Mouse (Mus musculus): Measurements from ENCODE around the gene Gm9833. TPM values are rescaled to one million over a fixed set of nuclear protein-coding genes. Genes with fewer than 3 reads are reported as not detected.
"Not testable (repeated sequence)": the region's sequence is repeated elsewhere in the genome, so short reads cannot be mapped to it uniquely, and the experiment has no call there.

The Gm9833 gene
- 6.8 and 7.6 TPM in 2 replicates for polyA plus RNA-seq (2015; fragmentation: Nextera tagmentation; extraction: Ambion mirVana)

DNA sequence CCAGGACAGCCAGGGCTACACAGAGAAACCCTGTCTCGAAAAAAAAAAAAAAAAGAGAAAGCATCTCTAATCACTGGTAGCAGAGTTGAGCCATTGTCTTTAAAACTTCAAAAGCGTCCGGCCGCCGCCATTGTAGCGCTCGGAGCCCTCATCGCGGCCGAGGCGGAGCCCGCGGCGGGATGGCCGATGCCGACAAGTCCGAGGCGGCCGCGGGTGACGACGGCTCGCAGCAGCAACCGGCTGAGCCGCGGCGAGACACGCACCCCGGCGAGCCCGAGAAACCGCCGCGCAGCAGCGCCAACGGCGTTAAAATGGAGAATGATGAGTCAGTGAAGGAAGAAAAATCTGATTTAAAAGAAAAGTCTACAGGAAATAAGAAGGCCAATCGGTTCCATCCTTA, at the start of gene Gm9833:
TSS of gene Gm9833 (plus strand) at position 117 of the 400 bp plus-strand sequence.
- WGBS: 42% methylated on average over 35 of the region's 38 CpGs
- not testable (repeated sequence) for H3K27ac ChIP-seq; H3K36me3 ChIP-seq; H3K9ac ChIP-seq; ATAC-seq (ENCODE audit: low FRiP score); H3K9me3 ChIP-seq; H3K4me1 ChIP-seq (replicated peaks); H3K27me3 ChIP-seq
- Histone ChIP-seq H3K4me3 (peak within 1 kb of the TSS; percentile 29), H3K4me2 (peak within 1 kb of the TSS; percentile 43)

DNA sequence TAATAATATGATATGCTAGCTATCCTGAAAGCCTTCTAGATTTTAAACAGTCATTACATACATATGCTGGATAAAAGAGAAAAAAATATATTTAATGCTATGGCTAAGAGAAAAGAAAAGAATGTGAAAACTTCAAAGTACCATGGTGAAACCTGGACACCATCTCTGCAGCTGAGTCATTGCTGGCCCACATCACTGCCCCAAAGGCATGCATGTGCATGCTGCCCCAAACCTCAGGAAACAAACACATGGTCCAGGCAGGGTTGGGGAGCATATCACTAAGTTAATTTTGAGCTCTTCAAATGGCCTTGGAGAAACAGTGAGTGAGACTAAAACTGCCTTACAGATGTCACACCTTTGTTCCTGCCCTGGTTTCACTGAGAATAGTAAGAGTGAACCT, 17.8 kb upstream of the Gm9833 start:
- no peak overlapping the region for H3K27ac ChIP-seq
- H3K4me3 ChIP-seq: no peak overlapping the region
- no peak overlapping the region for H3K4me2 ChIP-seq
- H3K9me3 ChIP-seq: no peaks in the 10 kb centered on the region
- no peak for ATAC-seq (ENCODE audit: low FRiP score)
- no peak overlapping the region for H3K9ac ChIP-seq
- H3K4me1 ChIP-seq (replicated peaks): no peaks in the 10 kb centered on the region
- no peaks in the 10 kb centered on the region for H3K36me3 ChIP-seq
- no peaks in the 10 kb centered on the region for H3K27me3 ChIP-seq

DNA sequence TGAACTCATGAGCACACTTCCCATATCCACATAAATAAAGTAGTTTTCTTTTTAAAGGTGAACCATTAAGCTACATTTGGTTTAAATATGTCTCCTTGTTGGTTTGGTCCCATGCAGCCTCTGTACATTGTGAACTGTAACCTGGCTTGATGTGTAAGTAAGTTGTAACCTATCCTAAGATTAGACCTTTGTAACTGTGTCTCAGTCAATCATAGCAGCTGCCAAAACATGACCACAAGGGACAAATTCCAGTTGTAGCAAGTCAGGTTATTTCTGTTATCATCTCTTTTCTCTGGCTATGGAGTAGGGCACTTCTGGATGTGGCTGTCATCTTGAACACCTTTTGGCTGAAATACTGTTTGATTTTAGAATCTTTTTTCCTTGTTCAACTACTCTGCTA, 12.1 kb upstream of the Gm9833 start:
- H3K4me1 ChIP-seq (replicated peaks): no peaks in the 10 kb centered on the region
- no peaks in the 10 kb centered on the region for H3K27me3 ChIP-seq
- no peak overlapping the region for H3K9ac ChIP-seq
- no peaks in the 10 kb centered on the region for H3K36me3 ChIP-seq
- H3K27ac ChIP-seq: no peak overlapping the region
- H3K4me3 ChIP-seq: no peak overlapping the region
- no peak for ATAC-seq (ENCODE audit: low FRiP score)
- H3K4me2 ChIP-seq: no peak overlapping the region
- H3K9me3 ChIP-seq: no peaks in the 10 kb centered on the region

DNA sequence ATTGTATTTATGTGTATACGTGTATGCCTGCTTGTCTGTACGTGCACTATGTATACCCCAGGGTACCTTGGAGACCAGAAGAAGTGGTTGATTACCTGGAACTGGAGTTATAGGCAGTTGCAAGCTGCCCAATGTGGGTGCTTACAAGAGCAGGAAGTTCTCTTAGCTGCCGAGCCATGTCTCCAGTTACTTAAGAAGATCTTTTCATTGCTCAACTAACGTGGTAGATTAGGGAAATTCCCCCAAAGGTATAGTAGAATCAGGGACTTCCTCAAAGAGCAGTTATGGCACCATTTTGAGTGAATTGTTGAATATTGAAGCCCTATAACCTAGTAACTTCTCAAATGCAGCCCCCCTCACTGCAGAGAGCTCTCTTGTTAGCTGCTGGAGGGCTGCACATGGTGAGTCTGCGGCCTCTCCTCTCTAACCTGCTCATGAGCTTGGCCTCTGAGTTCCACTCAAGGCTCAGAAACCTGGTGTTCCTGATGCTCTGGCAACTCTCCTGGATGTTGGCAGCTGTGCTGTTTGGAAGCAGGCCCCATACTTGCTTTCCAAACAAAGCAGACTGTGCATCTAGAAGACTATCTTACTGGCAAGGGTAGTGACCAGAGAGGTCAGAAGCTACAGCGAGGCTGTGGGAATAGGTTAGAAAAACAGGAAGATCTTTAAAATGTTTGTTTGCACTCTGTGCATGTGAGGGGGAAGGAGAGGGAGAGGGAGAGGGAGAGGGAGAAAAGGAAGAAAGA, 10.6 kb upstream of the Gm9833 start:
- Histone ChIP-seq H3K4me1 (replicated peaks) (no peaks in the 10 kb centered on the region), H3K9ac (no peak overlapping the region), H3K4me2 (no peak overlapping the region), H3K27ac (no peak overlapping the region), H3K4me3 (no peak overlapping the region), H3K36me3 (no peaks in the 10 kb centered on the region), H3K9me3 (no peaks in the 10 kb centered on the region), H3K27me3 (no peaks in the 10 kb centered on the region)
- no peak for ATAC-seq (ENCODE audit: low FRiP score)
- WGBS: 84% methylated on average over 6 of the region's 6 CpGs

DNA sequence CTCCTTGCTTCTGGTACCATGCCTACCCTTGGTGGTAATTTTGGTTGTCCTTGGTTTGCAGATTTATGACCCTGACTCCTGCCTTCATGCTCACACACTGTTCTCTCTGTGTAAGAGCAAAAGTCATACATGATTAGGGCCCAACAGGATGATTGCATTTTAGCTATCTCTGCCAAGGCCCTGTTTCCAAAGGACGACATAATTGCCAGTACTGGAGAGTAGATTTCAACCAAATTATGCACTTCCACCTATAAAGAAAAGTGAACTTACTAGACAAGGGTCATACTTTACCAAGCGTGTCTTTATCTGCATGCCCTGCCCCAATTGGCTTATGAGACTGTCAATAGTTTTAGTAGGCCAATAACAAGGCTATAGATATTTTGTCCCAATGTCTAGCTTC, 9.8 kb upstream of the Gm9833 start:
- Histone ChIP-seq H3K4me2 (no peak overlapping the region), H3K27me3 (no peaks in the 10 kb centered on the region), H3K27ac (no peak overlapping the region), H3K9ac (no peak overlapping the region), H3K36me3 (no peaks in the 10 kb centered on the region), H3K4me1 (replicated peaks) (no peaks in the 10 kb centered on the region), H3K4me3 (no peak overlapping the region), H3K9me3 (no peaks in the 10 kb centered on the region)
- no peak for ATAC-seq (ENCODE audit: low FRiP score)
- WGBS: 91% methylated on average over 2 of the region's 2 CpGs

DNA sequence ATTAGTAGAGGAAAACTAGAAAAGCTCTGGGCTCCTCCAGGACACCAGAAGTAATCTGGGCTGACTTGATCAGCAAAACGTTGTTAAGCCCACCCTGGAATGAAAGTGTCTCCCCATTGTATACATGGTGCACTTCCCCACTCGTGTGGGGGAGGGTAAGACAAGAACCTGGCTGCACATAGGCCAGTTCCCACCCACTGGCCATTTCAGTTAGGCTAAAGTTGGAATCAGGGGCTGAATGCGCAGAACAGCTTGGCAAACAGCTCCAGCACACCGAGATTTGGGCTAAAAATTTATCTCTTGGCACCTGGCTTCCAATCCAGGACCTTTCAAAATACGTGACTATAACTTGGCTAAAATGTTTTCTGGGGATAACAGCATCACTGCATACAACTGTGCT, 6.6 kb upstream of the Gm9833 start:
- Histone ChIP-seq H3K27ac (no peak overlapping the region), H3K4me2 (no peak overlapping the region), H3K4me3 (no peak overlapping the region), H3K9ac (no peak overlapping the region), H3K36me3 (no peaks in the 10 kb centered on the region), H3K27me3 (no peaks in the 10 kb centered on the region), H3K9me3 (no peaks in the 10 kb centered on the region), H3K4me1 (replicated peaks) (no peaks in the 10 kb centered on the region)
- ATAC-seq (ENCODE audit: low FRiP score): no peak
- WGBS: 79% methylated on average over 5 of the region's 5 CpGs

DNA sequence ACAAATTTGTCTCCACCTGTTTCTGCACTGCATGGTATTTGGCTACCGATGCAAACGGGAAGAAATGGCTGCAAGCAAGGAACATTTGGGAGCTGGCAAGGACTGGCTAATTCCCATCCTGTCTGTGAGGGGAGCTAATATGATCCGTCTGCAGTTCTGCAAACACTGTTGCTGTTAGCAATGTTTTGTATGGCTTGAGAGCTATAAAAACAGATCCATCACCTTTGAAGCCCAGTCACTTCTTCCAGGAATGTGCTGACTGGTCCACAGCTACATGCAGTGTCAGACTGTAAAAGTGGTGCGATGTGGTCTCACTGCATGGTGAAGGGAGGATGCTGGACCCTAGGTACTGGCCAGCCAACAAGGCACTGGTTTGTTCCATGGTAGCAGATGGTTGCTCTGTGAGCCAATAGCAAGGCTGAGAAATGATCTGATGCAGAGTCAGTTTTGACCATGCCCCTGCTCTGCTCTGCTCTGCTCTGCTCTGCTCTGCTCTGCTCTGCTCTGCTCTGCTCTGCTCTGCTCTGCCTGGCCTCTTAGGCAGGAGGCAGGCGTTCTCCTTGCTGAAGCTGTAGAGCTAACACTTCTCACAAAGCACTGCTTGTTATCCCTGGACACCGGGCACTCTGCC, 5.9 kb upstream of the Gm9833 start:
- H3K9me3 ChIP-seq: no peaks in the 10 kb centered on the region
- no peaks in the 10 kb centered on the region for H3K4me1 ChIP-seq (replicated peaks)
- H3K4me2 ChIP-seq: no peak overlapping the region
- 0 out of 2 replicates have a peak, but pooled peaks cover 2% of the 10 kb centered on the region for H3K27me3 ChIP-seq
- no peak overlapping the region for H3K9ac ChIP-seq
- no peak overlapping the region for H3K4me3 ChIP-seq
- 59% methylated on average over 6 of the region's 6 CpGs for WGBS
- H3K27ac ChIP-seq: no peak overlapping the region
- ATAC-seq (ENCODE audit: low FRiP score): peak; percentile 57; the same call in 1 of the 2 replicates
- H3K36me3 ChIP-seq: no peaks in the 10 kb centered on the region

DNA sequence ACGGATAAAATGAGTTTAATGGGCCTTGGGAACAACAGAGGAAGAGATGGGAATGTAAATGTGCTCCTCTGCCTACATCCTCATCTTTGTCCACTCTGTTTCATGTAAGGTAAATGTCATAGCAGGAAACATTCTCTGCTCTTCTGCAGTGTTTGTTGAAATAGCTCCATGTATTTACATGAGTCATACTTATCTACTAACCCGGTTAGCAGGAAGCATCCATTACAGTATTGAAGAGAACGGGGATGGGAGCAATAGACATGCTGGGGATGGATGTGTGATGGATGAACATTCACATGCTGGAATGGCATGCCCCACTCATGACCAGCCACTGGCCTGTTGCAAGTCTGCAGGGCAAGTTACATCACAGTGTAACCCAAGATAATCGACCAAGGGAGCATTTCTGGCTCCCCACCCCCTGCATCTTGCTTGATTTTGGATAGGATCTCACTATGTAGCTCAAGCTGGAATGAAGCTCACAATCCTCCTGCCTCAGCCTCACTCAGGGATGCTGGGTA, 5.3 kb upstream of the Gm9833 start:
- WGBS: 66% methylated on average over 4 of the region's 4 CpGs
- Histone ChIP-seq H3K9ac (no peak overlapping the region), H3K27ac (no peak overlapping the region)

DNA sequence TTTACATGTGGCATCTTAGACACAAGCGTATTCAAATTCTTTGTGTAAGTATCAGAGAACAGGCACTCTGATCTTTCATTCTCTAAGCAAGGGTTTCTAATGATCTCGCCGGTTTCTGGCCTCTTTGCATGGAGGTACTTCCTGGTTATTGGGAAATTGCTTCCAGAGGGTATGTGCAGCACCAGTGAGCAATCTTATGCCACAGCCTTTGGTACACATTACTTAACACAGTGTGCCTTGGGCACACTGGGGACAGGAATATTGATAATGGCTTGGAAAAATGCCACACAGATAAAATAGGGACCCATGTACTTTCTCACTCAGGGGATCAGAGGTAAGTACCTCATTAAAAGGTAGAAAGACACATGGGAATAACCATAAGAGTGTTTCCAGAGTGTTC, 3.8 kb upstream of the Gm9833 start:
- Histone ChIP-seq H3K9ac (no peak overlapping the region), H3K36me3 (no peaks in the 10 kb centered on the region), H3K9me3 (no peaks in the 10 kb centered on the region), H3K4me2 (no peak overlapping the region), H3K4me1 (replicated peaks) (no peaks in the 10 kb centered on the region), H3K27me3 (peaks cover 6% of the 10 kb centered on the region; the same call in 1 of the 2 replicates), H3K4me3 (no peak overlapping the region), H3K27ac (no peak overlapping the region)
- ATAC-seq (ENCODE audit: low FRiP score): no peak
- 86% methylated on average over 3 of the region's 3 CpGs for WGBS

More for the DNA sequence above, 5.3 kb upstream of the Gm9833 start:
- H3K4me3 ChIP-seq: no peak overlapping the region
- H3K9me3 ChIP-seq: no peaks in the 10 kb centered on the region
- ATAC-seq (ENCODE audit: low FRiP score): no peak
- no peaks in the 10 kb centered on the region for H3K36me3 ChIP-seq
- peaks cover 5% of the 10 kb centered on the region; the same call in 1 of the 2 replicates for H3K27me3 ChIP-seq
- H3K4me1 ChIP-seq (replicated peaks): no peaks in the 10 kb centered on the region
- H3K4me2 ChIP-seq: no peak overlapping the region

DNA sequence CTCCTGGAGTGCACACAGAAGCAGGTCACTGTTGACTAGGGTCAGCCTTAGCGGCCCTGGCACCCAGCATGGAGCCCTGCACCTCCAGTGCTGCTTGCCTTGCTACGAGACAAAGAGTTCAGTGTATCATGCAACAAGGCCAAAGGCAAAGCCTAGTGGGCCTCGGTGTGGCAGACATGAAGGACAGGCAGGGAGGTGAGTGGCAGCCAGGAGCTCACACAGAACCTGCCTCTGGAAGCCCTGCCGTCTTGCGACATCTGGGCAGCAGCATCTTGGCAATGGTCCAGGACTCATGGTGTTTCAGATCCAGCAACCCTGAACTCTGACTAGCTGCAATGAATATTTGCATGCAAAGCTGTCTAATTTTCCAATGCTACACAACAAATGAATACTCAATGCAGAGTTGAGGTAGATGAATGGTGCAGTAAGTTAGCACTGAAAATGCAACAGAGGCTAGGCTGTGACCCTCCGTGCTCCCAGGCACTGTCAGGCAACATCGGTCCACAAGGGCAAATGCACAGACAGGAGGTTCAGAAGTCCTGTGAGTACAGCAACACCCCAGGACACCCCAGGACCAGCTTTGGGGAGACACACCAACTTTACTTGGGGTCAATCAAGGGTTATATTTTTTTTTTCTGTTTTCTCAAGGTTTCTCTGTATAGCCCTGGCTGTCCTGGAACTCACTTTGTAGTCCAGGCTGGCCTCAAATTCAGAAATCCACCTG, 2.4 kb upstream of the Gm9833 start:
- H3K27ac ChIP-seq: no peak overlapping the region
- H3K36me3 ChIP-seq: no peaks in the 10 kb centered on the region
- H3K9ac ChIP-seq: no peak overlapping the region
- H3K4me3 ChIP-seq: no peak overlapping the region
- 73% methylated on average over 7 of the region's 7 CpGs for WGBS
- H3K27me3 ChIP-seq: peaks cover 6% of the 10 kb centered on the region; the same call in 1 of the 2 replicates
- H3K9me3 ChIP-seq: no peaks in the 10 kb centered on the region
- no peak overlapping the region for H3K4me2 ChIP-seq
- no peaks in the 10 kb centered on the region for H3K4me1 ChIP-seq (replicated peaks)
- ATAC-seq (ENCODE audit: low FRiP score): no peak

DNA sequence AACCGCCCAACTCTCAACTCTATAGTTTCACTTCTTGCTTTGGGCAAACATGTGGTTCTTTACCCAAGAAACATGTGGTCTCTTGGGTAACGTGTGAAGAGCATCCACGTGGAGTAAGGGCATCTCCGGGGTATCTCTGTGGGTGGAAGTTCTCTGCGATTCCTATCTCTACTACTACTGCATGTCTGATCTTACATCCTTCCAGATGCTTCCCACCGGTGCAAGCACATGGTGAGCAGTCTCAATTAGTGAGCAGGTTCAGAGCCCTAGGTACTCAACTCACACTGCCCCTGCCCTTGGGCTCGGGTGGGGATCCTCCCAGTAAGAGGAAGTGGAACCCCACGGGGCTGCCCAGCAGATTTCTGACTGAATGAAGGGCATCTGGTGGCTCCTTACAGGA, 399 bp upstream of the Gm9833 start:
- Histone ChIP-seq H3K36me3 (no peaks in the 10 kb centered on the region), H3K9me3 (no peaks in the 10 kb centered on the region), H3K27ac (no peak overlapping the region), H3K4me1 (replicated peaks) (no peaks in the 10 kb centered on the region), H3K9ac (no peak overlapping the region), H3K4me3 (peak overlapping the region; percentile 29; the same call in 1 of the 2 replicates), H3K27me3 (peaks cover 6% of the 10 kb centered on the region; the same call in 1 of the 2 replicates), H3K4me2 (peak overlapping the region; percentile 43)
- no peak for ATAC-seq (ENCODE audit: low FRiP score)
- WGBS: 90% methylated on average over 8 of the region's 8 CpGs

DNA sequence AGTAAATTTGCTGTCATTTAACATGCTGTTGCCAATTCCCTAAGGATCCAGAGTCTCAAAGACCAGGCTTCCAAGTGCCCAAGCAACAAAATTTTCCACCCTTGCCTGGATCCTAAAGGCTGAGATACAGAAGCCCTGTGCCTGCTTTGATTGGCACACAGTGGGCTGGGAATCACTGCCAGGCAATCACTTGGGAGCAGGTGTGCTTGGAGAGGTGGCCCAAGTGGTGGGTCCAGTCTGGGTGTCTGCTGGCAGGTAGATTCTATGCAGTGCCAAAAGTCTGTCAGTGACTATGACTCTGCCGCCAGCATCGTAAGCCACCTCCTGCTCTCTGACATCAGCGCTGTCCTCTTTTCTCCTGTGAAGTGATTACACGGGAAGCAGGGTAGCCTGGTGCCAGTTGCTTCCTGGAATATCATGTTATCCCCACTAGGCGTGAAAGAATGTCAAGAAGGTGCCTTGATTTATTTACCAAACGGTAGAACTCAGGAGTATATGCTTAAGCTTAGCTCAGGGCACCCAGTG, 3.8 kb downstream of the Gm9833 start:
- no peak overlapping the region for H3K9ac ChIP-seq
- H3K9me3 ChIP-seq: no peaks in the 10 kb centered on the region
- H3K27ac ChIP-seq: no peak overlapping the region
- no peak overlapping the region for H3K4me2 ChIP-seq
- H3K36me3 ChIP-seq: no peaks in the 10 kb centered on the region
- ATAC-seq (ENCODE audit: low FRiP score): no peak
- H3K27me3 ChIP-seq: peaks cover 6% of the 10 kb centered on the region; the same call in 1 of the 2 replicates
- WGBS: 85% methylated on average over 6 of the region's 6 CpGs
- no peak overlapping the region for H3K4me3 ChIP-seq
- H3K4me1 ChIP-seq (replicated peaks): no peaks in the 10 kb centered on the region
